Mouse (Mus musculus) left cerebral cortex, adult 9 months (tissue): ENCODE measurements around the gene Pcdh7.

Source experiments
- DNase-seq, 2 experiments: peaks; one replicate each; pipeline ENCODE4 v3.0.0; 2022; ENCODE audit warnings: low spot score in 2 of 2

Gene Pcdh7

GRCm38 (mm10) chr5:57907218-57907617 is 189.5 kb downstream of the Pcdh7 start:
- no peak for DNase-seq

DNA sequence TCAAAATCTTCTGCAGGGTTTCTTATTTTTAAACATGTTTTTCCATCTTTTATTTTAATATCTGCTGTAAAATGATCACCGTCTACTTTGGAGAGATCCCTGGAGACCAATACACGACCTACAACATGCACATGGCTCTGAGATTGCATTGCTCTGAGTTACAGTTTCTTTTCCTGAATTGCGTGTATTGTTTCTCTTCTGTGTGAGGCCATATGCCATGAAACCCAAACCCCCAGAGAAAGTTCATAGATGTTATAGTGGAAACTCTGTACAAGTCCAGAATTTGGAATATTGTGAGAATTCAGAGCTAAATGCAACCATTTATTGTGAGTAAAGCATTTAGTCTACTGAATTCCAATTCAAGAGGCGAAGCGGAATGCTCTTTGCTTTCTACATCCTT is 203.4 kb downstream of the Pcdh7 start:
- DNase-seq, result no peak

DNA sequence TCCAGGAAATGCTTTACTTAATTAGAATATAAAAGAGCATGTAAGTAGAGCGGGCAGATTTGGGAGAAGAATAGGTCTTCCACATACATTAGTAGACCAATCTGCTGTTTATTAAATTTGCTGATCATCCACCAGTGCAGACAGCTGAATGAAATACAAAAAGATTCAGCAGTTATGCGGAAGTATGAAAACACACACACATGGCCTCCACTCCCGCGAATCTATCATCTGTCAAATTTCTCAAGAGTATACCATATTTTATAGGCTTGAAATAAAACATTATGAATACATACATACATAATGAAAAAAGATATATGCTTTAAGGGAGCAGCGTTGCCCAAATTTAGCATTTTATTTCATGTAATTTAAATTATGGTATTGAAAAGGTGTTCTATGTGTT is 213.6 kb downstream of the Pcdh7 start:
- DNase-seq, result no peak

DNA sequence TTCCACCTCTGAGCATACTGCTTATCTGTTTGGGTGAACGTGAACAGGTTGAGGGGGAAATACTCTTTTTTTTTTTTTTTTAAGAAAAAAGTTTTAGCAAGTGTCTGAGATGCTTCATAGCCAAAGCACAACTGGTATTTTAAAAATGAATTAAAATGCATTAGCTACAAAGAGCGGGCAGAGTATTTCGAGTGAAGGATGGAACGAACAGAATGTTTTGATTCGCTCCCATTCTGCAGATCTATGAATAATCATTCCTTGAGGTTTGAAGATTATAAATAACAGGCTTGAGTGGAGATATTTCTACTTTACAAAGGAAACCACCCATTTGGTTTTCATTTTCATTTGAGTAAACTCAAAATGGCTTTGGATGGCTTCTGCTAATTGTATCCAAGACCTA is 214.0 kb downstream of the Pcdh7 start:
- DNase-seq, result no peak

GRCm38 (mm10) chr5:57934666-57935065 is 216.9 kb downstream of the Pcdh7 start:
- no peak for DNase-seq

DNA sequence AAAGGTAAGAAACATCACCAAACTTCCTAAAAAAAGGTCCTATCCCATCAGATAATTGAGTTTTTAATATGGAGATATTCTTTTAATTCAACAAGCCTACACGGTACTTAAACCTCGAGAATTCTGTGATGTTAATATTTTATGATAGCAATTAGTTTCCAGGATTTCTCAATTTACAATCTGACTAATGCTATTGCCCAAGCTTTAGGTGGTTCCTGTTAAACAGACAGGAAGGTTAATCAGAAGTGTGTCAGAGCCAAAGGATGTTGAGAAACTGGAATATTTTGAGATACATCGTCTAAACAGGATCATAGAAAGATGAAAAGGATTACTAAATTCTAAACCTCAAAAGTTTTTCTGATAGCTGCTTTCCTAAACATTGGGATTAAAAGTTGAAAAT is 222.7 kb downstream of the Pcdh7 start:
- DNase-seq, result no peak

DNA sequence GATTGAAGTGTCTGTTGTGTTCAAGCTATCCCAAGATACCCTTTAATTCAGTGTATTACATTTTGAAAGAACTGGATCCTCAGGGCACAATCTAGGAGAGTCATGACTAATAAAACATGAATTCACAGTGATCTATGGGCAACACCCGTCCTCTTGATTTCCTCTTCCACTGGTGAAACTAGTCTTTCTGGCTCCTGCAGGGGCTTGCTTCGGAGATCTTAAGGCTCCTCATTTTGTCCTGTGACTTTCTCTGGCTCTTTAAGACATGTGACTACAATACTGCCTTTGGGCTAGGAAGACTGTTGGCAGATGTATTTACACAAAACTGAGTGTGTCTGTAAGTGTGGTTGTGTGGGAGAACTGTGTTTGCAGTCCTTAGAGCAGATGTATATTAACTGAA is 225.4 kb downstream of the Pcdh7 start:
- DNase-seq, result no peak

DNA sequence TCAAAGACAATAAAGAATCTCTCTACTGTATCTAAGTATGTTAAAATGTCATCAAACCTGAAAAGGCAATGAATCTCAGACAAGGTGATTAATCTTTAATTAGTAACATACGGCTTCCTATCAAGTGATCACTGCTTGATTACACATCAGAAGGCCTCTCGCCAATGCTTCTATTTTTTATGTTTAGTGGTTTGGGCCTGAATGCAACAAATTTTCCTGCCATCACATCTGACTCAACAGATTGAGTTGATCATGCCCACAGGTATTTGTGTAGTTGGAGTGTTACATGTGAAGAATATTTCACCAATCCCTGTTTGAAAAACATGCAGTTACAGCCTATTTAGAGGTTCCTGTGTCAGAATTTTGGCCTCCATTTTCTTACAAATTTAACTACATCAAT is 225.8 kb downstream of the Pcdh7 start:
- DNase-seq, result no peak

GRCm38 (mm10) chr5:57945419-57945818 is 227.7 kb downstream of the Pcdh7 start:
- DNase-seq, result no peak

DNA sequence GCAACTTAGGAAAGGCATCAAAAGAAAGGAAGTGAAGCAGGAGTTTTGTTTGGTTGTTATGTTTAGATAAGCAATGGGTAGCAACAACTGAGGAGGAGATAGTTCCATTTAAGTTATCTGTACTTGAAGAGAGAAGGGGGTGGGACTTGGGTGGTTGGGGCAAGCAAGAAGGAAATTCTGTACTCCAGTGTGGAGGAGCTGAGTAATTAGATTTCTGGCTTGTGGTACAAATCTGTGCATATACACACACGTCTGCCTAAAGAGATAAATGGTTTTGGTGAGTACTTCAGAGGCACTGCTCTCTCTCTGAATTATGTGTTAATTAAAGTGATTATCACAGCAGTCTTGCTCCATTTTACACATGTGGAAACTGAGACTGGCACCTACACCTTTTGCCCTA is 241.6 kb downstream of the Pcdh7 start:
- DNase-seq, result no peak

DNA sequence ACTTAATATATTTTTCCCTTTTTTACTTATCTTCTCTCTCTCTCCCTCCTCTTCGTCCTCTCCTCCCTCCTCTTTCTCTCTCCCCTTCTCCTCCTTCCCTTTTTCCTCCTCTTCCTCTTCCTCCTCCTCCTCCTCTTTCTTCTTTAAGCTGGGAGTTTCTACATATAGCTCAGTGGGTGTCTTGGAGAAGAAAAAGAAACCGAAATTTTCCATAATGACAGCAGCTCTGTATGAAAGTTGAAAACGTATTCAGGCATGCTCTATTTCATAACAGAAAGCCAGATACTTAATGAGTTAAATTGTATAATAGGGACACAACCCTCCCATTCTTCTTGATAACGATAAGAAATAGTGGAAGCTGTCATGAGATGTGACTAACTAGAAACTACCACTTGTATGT is 246.0 kb downstream of the Pcdh7 start:
- no peak for DNase-seq

DNA sequence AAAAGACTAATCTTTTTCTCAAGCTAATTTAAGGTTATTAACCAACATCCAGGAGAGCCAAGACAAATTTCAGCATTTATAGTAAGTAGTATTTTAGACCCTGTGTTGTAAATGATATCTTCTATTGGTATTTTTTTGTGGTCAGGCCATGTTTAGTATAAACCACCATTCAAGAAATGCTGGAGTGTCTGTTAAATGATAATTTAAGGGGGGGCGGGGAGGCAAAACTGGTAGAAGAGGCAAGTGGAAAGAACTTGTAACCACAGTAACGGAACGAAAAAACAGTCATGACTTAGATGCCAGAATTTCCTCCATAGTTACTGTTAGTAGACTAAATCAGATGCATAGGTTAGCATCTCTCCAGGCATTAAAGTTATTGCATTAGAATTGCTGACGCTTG is 246.4 kb downstream of the Pcdh7 start:
- no peak for DNase-seq

- no peak for DNase-seq
Measured at GRCm38 (mm10) chr5:57993584-57993983, 275.8 kb downstream of the Pcdh7 start.

DNA sequence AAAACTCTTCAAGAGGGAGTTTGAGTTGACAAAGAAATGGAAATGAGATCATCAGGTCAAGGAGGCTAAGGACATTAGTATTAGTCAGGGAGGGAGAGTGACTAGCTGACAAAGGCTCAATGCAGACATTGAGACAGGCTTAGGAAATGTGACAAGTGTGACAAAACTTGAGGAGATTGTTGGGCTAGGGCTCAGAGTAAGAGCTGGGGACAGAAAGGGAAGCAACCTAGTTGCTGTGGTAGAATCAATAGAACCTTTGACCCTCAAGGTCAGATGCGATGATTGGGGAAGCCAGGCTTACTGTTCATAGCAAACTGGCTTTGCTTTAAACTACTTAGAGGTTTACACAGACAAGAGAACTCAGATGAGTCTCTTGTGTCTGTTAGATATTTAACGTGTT is 303.6 kb downstream of the Pcdh7 start:
- DNase-seq, result no peak

DNA sequence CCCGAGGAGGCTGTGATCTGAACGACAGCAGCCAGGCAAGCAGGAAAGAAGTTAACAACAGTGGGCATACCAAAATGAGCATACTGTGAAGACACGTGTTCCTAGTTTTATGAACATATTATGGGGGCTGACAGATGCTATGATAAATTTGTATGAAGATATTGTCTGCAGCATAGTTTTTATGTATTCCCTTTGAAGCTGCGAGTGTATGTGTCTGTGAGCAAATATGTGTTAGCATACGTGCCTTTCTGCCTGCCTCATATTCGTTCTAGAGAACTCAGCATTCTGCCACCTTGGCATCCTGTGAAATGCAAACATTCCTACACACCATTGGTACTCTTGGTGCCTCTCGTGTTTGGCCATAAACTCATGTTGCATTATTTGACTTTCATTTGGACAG is 307.4 kb downstream of the Pcdh7 start:
- DNase-seq, result no peak

- DNase-seq, result no peak
Measured at GRCm38 (mm10) chr5:58025759-58026158, 308.0 kb downstream of the Pcdh7 start.

DNA sequence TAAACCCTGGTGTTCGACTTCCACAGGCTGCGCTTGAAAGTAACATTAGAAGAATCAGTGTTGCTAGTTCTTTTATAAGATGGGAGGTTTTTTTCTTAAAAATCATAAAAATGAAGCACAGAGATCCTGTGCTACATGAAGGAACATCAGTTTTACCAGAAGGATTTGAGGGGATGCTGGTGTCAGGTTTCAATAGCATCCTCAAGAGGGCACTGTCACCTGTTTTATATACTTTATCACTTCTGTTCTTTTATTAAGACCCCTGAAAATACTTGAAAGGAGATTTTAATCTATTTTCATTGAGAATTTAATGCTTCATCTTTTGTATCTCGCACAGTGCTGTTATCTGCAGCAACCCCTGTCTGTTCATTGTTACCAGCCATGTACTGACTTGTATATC is 322.1 kb downstream of the Pcdh7 start:
- DNase-seq, result no peak

DNA sequence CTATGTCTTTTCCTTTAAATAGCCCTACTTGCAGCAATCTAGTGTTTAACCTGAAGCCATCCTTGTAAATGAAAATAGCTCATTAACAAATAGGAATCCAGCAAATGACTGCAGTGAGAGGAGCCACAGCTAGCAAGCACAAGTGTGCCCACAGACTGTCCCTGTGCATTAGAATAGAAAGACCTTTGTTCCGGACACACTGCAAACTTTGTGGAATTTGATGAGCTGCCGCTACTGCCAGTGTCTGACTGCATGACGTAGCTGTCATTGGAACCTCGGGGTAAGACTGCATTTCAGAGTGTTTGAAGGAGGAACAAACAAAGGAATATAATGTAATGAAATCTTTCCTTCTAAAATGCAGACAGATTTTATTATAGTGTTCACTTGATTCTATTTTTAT is 326.4 kb downstream of the Pcdh7 start:
- no peak for DNase-seq

DNA sequence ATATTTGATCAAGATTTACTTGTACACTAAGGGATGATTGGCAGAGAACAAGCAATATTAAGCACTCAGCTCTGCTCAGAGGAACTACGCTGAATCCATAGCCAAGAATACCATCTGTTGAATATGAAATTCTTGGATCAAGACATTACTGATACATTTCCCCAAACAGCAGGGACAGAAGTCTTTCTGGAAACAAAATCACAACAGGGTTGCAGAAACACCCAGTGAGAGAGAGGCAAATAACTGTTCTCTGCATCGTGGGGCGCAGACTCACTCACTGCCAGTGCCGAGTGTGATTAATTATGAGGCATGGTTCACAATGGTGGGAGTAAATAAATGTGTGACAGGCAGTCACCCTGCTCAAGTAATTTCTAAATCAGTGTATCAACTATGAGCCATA is 363.3 kb downstream of the Pcdh7 start:
- peak in 1 of 2 experiments; percentile 8 for DNase-seq

DNA sequence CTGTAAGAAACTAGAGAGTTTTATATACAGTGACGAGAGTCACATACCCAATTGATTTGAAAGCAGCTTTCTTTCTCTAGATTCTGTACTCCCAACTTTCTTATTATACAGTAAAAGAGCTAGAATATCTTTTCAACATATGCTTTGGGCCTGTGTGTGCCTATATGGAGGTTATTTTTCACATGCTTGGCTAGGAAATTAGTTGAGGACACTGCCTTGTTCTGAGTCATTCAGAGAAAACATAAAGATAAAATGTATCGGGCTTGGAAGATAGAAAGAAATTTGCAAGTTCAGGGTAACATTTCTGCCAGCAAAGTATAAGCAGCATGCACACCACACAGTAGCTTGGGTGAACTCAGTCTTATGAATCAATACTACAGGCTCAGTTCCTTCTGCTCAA is 364.5 kb downstream of the Pcdh7 start:
- DNase-seq, result no peak

DNA sequence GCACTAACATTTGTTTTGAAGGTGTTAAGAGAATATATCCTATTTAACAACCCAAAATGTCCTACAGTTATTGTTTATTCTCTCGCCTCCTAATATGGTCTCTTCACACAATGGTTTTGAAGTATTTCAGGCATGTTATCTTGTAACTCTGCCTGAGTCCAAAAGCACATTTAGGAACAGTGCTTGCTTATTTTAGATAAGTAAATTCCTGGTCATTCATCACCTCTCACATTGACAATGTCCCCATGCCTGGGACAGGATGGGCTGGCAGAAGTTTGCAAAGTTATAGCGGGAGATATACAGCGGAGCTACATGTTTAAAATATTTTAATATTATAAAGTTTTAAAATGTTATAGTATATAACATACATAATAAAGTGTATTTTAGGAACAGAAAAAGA is 365.3 kb downstream of the Pcdh7 start:
- no peak for DNase-seq

DNA sequence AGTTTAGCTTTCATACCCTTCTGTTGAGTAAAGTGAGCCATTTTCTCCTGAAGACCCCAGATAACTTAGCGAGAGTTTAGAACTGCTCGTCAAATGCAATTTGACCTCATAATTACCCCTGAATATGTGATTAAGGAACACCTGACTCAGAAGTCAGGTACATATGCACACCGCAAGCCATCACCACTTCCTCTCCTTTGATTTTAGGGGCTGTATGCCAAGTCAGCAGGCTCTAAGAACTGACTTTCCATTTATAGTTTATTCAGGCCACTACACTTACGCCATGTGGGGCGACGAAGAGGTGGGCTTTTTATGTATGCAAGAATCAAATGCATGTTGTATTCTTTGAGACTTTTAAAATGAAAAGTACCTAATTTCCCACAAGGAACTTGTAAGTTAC is 366.2 kb downstream of the Pcdh7 start:
- no peak for DNase-seq

DNA sequence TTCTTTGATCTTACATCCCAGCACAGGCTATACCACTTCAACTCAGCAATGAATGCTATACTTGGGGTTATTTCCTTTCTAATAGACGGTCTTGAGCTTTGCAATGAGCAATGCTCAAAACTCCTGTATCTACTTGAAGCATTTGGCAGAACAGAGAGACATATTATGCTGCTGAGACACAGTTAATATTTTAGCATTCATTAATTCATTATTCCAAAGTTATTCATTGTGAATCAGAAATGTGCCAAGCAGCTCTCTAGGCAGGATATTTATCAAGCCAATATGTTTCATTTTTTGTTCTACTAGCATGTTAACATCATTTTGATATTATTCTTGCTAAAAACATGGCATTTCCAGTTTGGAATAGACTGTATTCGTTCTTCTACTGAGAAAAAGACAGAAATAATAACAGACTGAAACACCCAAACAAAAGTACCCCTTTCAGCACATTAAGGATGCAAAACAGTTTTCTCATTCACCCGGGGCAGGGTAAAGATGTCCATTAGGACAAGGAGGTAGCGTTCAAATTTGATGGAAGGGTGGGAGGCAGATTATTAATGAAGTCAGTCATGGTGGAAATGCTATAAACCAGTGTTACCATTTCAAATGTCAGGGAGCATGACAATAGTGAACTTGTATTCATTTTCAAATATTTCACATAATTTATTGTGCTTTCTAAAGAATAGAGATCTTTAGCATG is 391.0 kb downstream of the Pcdh7 start:
- no peak for DNase-seq

DNA sequence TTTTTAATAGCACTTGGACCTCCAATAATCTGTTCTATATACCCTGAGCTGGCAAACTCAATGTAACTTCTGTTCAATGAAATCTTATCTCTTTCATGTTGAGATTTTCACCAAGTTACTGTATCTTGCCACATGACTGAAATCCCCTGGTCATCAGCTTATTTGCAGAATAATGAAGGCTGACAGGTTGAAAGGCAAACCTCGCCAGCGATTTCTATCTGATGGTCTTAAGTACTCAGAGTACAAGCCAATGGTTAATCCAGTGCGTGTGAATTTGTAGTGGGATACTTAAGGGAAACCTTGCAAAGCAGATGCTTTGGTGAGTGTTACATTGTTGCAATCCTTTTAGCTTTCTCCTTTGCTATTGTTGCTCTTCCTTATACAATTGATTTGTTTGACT is 398.3 kb downstream of the Pcdh7 start:
- no peak for DNase-seq
